Mouse (Mus musculus) embryonic facial prominence, embryonic 13.5 days (tissue): ENCODE results near the gene Borcs5. TPM values are rescaled to one million over a fixed set of nuclear protein-coding genes. Genes with fewer than 3 reads are reported as not detected.

ENCODE experiments used
- ATAC-seq: fragments of 200-750 bp; cut with Nextera tagmentation; 2 replicates; pipeline ENCODE4 v1.8.0; 2017; ENCODE audit warnings: low read depth; ENCODE audit not compliant: insufficient number of reproducible peaks, insufficient read depth, low FRiP score, low TSS enrichment
- H3K27ac ChIP-seq: fragments of 300-500 bp; sonication (generic); 2 replicates; pipeline ENCODE4 v1.5.1; 2015; ENCODE audit warnings: moderate library complexity, mild to moderate bottlenecking, inconsistent platforms
- H3K27me3 ChIP-seq: fragments of 300-500 bp; sonication (generic); 2 replicates; pipeline ENCODE4 v1.6.1; 2015; ENCODE audit warnings: mild to moderate bottlenecking, inconsistent platforms
- H3K36me3 ChIP-seq: fragments of 300-500 bp; sonication (generic); 2 replicates; pipeline ENCODE4 v1.6.1; 2015; ENCODE audit warnings: mild to moderate bottlenecking, inconsistent platforms
- H3K4me1 ChIP-seq: fragments of 300-500 bp; sonication (generic); 2 replicates; pipeline ENCODE4 v1.6.1; 2015; ENCODE audit warnings: inconsistent platforms
- H3K4me2 ChIP-seq: fragments of 300-500 bp; sonication (generic); 2 replicates; pipeline ENCODE4 v1.6.1; 2015; ENCODE audit warnings: moderate library complexity, mild to moderate bottlenecking, inconsistent platforms
- H3K4me3 ChIP-seq: fragments of 300-500 bp; sonication (generic); 2 replicates; pipeline ENCODE4 v1.5.1; 2015; ENCODE audit warnings: mild to moderate bottlenecking, inconsistent platforms
- H3K9ac ChIP-seq: fragments of 300-500 bp; sonication (generic); 2 replicates; pipeline ENCODE4 v1.6.1; 2015; ENCODE audit warnings: mild to moderate bottlenecking, inconsistent platforms
- H3K9me3 ChIP-seq: fragments of 300-500 bp; sonication (generic); 2 replicates; pipeline ENCODE4 v1.6.1; 2016; ENCODE audit warnings: inconsistent platforms
- WGBS: fragments of 180-500 bp; shearing (Covaris S2); methylation state at CpG from one replicate; pipeline ENCODE4 v1.1.7; 2015; ENCODE audit warnings: mixed read lengths; 5-methylcytosine and 5-hydroxymethylcytosine counted together
- polyA plus RNA-seq: library from polyadenylated mRNA; unstranded; fragments of >200 nt; fragmentation: Nextera tagmentation; extraction: Ambion mirVana; gene quantifications from 2 replicates; pipeline ENCODE4 v1.2.1, GENCODE M21; 2015

Borcs5 gene
- polyA plus RNA-seq, 1 experiment from 2014 or later, result 23.1 TPM

DNA sequence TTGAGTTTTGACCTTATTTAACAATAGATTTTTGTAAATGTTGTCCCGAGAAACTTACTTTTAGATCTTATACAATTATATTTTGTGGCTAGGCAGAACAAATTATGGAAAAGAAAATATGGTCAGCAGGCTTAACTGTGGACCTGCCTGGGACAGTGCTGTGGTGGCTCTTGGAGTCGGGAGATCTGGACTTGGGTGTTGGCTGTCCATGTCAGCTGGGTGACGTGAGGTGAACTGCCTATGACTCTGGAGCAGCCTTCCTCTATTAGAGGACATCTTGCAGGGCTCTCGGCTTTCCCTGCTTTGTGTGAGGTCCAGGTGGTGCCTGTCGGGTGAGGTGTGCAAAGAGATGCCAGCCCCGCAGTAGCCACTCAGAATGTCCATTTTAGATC is 61.9 kb downstream of the Borcs5 start:
- no peak for ATAC-seq

DNA sequence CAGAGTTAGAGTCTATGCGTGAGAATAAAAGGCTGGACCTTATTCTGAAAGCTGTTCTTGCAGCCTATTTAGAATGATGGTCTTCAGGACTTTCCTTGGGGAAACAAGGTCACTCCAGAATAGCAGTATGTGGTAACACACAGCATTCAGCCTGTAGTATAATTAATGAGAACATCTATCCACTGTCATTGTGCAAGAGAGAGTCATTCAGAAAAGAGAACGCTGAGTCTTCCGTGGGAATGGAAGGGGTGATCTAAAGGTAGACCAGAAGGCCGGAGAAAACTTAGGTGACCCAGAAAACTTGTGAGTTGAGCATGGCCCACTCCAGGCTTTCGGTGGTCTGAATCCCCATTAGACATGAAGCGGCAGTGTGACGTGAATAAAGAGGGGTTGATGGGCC is 62.9 kb downstream of the Borcs5 start:
- no peak for ATAC-seq
- Histone ChIP-seq H3K27me3 (no peaks in the 10 kb centered on the region), H3K27ac (no peak overlapping the region), H3K9ac (no peak overlapping the region), H3K9me3 (no peaks in the 10 kb centered on the region), H3K36me3 (no peaks in the 10 kb centered on the region), H3K4me2 (no peak overlapping the region), H3K4me1 (no peaks in the 10 kb centered on the region), H3K4me3 (no peak overlapping the region)
- 94% methylated on average over 7 of the region's 7 CpGs for WGBS

More for the DNA sequence above, 61.9 kb downstream of the Borcs5 start:
- Histone ChIP-seq H3K4me2 (no peak overlapping the region), H3K9ac (no peak overlapping the region), H3K27me3 (no peaks in the 10 kb centered on the region), H3K4me3 (no peak overlapping the region), H3K9me3 (no peaks in the 10 kb centered on the region), H3K36me3 (no peaks in the 10 kb centered on the region), H3K27ac (no peak overlapping the region), H3K4me1 (0 out of 2 replicates have a peak, but pooled peaks cover 3% of the 10 kb centered on the region)
- 83% methylated on average over 6 of the region's 6 CpGs for WGBS

DNA sequence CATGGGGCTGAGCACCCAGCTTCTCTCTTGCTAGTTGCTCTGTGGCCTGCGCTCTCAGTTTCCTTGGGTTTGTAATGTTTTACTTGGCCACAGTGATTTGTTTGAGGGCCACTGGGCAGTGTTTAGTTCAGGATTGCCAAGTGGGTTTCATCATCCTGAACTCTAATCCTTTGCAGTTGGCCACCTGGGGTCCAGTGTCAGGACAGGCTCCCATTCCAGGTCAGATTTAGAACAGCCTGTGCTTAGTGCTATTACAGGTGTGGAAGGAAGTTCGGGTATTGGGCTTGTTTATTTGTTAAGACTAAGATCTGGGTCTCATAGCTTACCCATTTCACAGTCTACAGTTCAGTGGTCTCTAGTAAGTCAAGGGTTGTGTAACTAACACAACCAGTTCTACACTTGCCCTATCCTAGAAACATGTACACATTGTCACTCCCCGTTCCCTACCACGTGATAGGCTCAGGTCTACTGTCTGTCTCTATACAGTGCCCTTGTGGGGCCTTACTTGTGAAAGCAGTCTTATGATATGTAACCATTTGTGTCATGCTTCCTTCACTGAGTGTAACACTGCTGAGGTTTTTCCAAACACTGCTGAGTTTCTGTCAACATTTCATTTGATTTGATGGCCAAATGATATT is 63.9 kb downstream of the Borcs5 start:
- no peak for ATAC-seq
- H3K27me3 ChIP-seq, result no peaks in the 10 kb centered on the region
- 91% methylated on average over 4 of the region's 4 CpGs for WGBS

GRCm38 (mm10) chr6:134706467-134706866 is 67.2 kb downstream of the Borcs5 start:
- no peaks in the 10 kb centered on the region for H3K4me1 ChIP-seq
- H3K36me3 ChIP-seq, result peaks cover 11% of the 10 kb centered on the region; the same call in 1 of the 2 replicates
- ATAC-seq, result no peak
- H3K9ac ChIP-seq, result no peak overlapping the region
- no peaks in the 10 kb centered on the region for H3K27me3 ChIP-seq
- WGBS, result 85% methylated on average over 4 of the region's 4 CpGs
- no peaks in the 10 kb centered on the region for H3K9me3 ChIP-seq
- no peak overlapping the region for H3K4me3 ChIP-seq
- no peak overlapping the region for H3K27ac ChIP-seq
- H3K4me2 ChIP-seq, result no peak overlapping the region

More for the DNA sequence above, 63.9 kb downstream of the Borcs5 start:
- Histone ChIP-seq H3K4me3 (no peak overlapping the region), H3K4me2 (no peak overlapping the region), H3K4me1 (no peaks in the 10 kb centered on the region), H3K9ac (no peak overlapping the region), H3K36me3 (no peaks in the 10 kb centered on the region), H3K27ac (no peak overlapping the region), H3K9me3 (no peaks in the 10 kb centered on the region)

DNA sequence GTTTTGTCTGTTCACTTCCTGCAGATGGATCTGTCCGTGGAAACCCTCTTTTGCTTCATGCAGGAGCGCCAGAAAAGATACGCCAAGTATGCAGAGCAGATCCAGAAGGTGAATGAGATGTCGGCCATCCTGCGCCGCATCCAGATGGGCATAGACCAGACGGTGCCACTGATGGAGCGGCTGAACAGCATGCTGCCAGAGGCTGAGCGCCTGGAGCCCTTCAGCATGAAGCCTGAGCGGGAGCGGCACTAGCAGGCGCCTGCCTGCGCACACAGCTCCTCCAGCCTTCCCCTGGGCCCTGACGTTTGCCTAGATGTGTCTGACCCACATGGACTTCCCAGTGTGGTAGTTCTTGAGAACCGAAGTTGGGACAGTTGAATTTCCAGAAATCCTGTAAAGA is 70.7 kb downstream of the Borcs5 start:
- Histone ChIP-seq H3K4me1 (0 out of 2 replicates have a peak, but pooled peaks cover 4% of the 10 kb centered on the region), H3K4me3 (no peak overlapping the region), H3K9me3 (no peaks in the 10 kb centered on the region), H3K27ac (no peak overlapping the region), H3K4me2 (no peak overlapping the region), H3K9ac (no peak overlapping the region), H3K36me3 (peaks cover 12% of the 10 kb centered on the region), H3K27me3 (no peaks in the 10 kb centered on the region)
- WGBS, result 85% methylated on average over 15 of the region's 15 CpGs
- no peak for ATAC-seq

DNA sequence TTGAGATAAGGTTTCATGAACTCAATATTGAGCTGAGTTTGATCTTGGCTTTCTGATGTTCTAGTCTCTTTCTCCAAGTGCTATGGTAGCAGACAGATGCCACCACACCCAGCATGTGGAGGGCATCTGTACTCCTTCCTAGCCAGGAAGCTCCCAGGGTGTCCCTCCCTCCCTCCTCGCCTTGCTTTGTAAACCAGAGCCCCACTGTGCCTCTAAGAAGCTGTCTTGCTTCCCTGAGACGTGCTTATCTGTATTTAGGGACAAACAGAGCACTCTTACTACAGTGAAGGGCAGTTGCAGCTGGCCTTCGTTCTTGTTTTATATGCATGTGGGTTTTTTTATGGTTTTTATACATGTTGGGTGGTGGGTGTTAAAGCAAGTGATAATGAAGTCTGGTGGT is 74.0 kb downstream of the Borcs5 start:
- H3K27ac ChIP-seq, result no peak overlapping the region
- H3K4me1 ChIP-seq, result 0 out of 2 replicates have a peak, but pooled peaks cover 4% of the 10 kb centered on the region
- no peak overlapping the region for H3K4me2 ChIP-seq
- 42% methylated on average over 3 of the region's 3 CpGs for WGBS
- peaks cover 34% of the 10 kb centered on the region for H3K36me3 ChIP-seq
- H3K9ac ChIP-seq, result no peak overlapping the region
- H3K9me3 ChIP-seq, result no peaks in the 10 kb centered on the region
- H3K27me3 ChIP-seq, result no peaks in the 10 kb centered on the region
- ATAC-seq, result no peak
- no peak overlapping the region for H3K4me3 ChIP-seq

GRCm38 (mm10) chr6:134713897-134714296 is 74.6 kb downstream of the Borcs5 start:
- H3K4me2 ChIP-seq, result no peak overlapping the region
- peaks cover 39% of the 10 kb centered on the region for H3K36me3 ChIP-seq
- no peak overlapping the region for H3K9ac ChIP-seq
- no peaks in the 10 kb centered on the region for H3K9me3 ChIP-seq
- no peak overlapping the region for H3K4me3 ChIP-seq
- no peaks in the 10 kb centered on the region for H3K27me3 ChIP-seq
- H3K4me1 ChIP-seq, result 0 out of 2 replicates have a peak, but pooled peaks cover 4% of the 10 kb centered on the region
- no peak for ATAC-seq
- WGBS, result 54% methylated on average over 1 of the region's 1 CpGs
- no peak overlapping the region for H3K27ac ChIP-seq

GRCm38 (mm10) chr6:134716168-134716587 is 76.9 kb downstream of the Borcs5 start:
- 82% methylated on average over 6 of the region's 6 CpGs for WGBS
- H3K36me3 ChIP-seq, result peaks cover 47% of the 10 kb centered on the region
- no peak overlapping the region for H3K27ac ChIP-seq
- no peak for ATAC-seq
- no peaks in the 10 kb centered on the region for H3K9me3 ChIP-seq
- no peak overlapping the region for H3K4me3 ChIP-seq
- no peak overlapping the region for H3K4me2 ChIP-seq
- 0 out of 2 replicates have a peak, but pooled peaks cover 4% of the 10 kb centered on the region for H3K4me1 ChIP-seq
- H3K27me3 ChIP-seq, result no peaks in the 10 kb centered on the region
- no peak overlapping the region for H3K9ac ChIP-seq

DNA sequence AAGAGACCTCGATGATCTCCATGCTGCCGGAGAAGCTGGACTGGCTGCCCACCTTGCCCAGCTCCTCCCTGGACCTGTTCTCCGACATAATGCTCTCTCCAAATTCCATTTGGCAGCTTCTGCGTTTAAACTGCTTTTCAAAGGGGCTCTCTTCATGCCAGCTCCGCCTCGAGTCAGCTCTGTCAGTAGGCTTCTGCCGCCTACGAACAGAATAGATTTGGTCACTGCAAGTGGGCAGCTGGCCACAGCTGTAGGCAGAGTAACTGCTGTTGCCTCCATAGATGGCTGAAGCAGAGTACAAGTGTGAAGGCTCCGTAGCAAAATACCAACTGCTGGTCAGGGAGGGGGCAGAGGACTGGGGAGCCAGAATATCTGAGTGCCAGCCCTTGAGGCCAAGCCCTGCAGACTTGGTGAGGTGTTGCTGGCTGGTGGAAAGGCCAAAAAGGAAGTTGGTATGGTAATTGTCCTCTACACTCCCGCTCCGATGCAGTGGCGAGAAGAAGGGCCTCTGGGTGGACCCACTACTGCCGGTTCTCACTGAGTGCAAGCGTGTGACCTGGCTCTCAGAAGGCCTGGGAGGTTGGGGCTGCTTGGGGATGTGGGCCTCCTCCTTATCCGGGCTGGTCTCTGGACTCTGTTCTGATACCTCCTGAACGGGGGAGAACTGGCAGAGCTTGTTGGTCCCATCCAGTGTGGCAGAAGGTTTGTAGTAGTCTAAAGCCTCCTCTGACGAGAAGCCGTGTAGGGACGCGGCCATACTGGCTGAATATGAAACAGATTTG is 78.8 kb downstream of the Borcs5 start:
- H3K36me3 ChIP-seq, result peaks cover 53% of the 10 kb centered on the region
- no peak overlapping the region for H3K27ac ChIP-seq
- WGBS, result 90% methylated on average over 20 of the region's 20 CpGs
- no peaks in the 10 kb centered on the region for H3K27me3 ChIP-seq
- no peak; the same call in 1 of the 2 replicates for ATAC-seq
- no peak overlapping the region for H3K9ac ChIP-seq
- H3K4me3 ChIP-seq, result no peak overlapping the region
- 0 out of 2 replicates have a peak, but pooled peaks cover 4% of the 10 kb centered on the region for H3K4me1 ChIP-seq
- H3K9me3 ChIP-seq, result no peaks in the 10 kb centered on the region
- H3K4me2 ChIP-seq, result no peak overlapping the region

- Histone ChIP-seq H3K36me3 (peaks cover 57% of the 10 kb centered on the region), H3K27ac (no peak overlapping the region), H3K9ac (no peak overlapping the region), H3K4me1 (no peaks in the 10 kb centered on the region), H3K9me3 (no peaks in the 10 kb centered on the region), H3K4me3 (no peak overlapping the region), H3K4me2 (no peak overlapping the region), H3K27me3 (no peaks in the 10 kb centered on the region)
- ATAC-seq, result no peak
- WGBS, result 91% methylated on average over 11 of the region's 11 CpGs
Observed at GRCm38 (mm10) chr6:134718668-134719065, 79.4 kb downstream of the Borcs5 start.

- H3K36me3 ChIP-seq, result peaks cover 62% of the 10 kb centered on the region
- no peak overlapping the region for H3K27ac ChIP-seq
- ATAC-seq, result no peak
- no peak overlapping the region for H3K9ac ChIP-seq
- no peaks in the 10 kb centered on the region for H3K27me3 ChIP-seq
- WGBS, result 91% methylated on average over 5 of the region's 5 CpGs
- no peak overlapping the region for H3K4me3 ChIP-seq
- H3K4me1 ChIP-seq, result no peaks in the 10 kb centered on the region
- no peak overlapping the region for H3K4me2 ChIP-seq
- no peaks in the 10 kb centered on the region for H3K9me3 ChIP-seq
Observed at GRCm38 (mm10) chr6:134719156-134719555, 79.8 kb downstream of the Borcs5 start.

DNA sequence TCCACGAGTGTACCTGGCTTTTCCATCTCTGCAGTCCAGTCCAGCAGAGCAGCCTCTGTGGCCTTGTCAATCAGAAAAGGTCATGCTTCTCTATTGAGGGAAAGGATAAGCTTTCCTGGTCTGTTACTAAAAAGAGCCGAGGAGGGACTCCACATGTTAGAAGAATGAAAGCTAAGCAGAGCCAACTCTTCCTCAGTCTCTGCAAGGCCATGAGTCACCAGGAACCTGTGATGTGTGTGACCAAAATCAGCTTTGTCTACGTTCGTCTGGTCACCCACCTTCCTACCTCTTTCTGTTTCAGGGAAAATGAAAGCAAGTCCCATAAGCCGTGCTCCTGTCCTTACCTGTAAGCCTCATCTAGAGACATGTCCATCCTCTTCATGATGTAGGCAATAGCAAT is 80.8 kb downstream of the Borcs5 start:
- H3K9ac ChIP-seq, result no peak overlapping the region
- no peak for ATAC-seq
- peaks cover 67% of the 10 kb centered on the region for H3K36me3 ChIP-seq
- H3K27me3 ChIP-seq, result no peaks in the 10 kb centered on the region
- H3K4me3 ChIP-seq, result no peak overlapping the region
- no peak overlapping the region for H3K27ac ChIP-seq
- no peaks in the 10 kb centered on the region for H3K9me3 ChIP-seq
- no peaks in the 10 kb centered on the region for H3K4me1 ChIP-seq
- 86% methylated on average over 5 of the region's 5 CpGs for WGBS
- no peak overlapping the region for H3K4me2 ChIP-seq
